ENCODE assay signal across 35 mouse cellular contexts in genomic region chr13:111518332-111518731, GRCm38 (mm10). TPM values are rescaled to one million over a fixed set of nuclear protein-coding genes. Genes with fewer than 3 reads are reported as not detected.
DNase-seq lines count a peak whose midpoint lies in the region; ATAC-seq and TF ChIP-seq lines count a peak whose summit lies in the region.
"Had no signal": no experiment of that assay in that cellular context is flagged by ENCODE, and none has a peak within 500 bp of the region (broad histone marks: within the 10 kb centered on the region; RNA-seq: fewer than 3 reads in every experiment).

No protein-coding gene starts in this region.

- intact Hi-C loops in left cerebral cortex, postnatal 14 days (cut with DNase I) = no loop called here

- no peaks in the 10 kb centered on the region; the same call in 1 of the 2 replicates for H3K4me1 ChIP-seq in kidney, adult 2 months (ENCODE audit: control insufficient read depth, insufficient read depth, low read length)
- H3K4me1 ChIP-seq in lung, postnatal 0 days (ENCODE audit: insufficient read depth, low read depth, low read length) = peaks cover 5% of the 10 kb centered on the region; the same call in 1 of the 2 replicates
- H3K4me1 ChIP-seq in intestine, postnatal 0 days (replicated peaks; ENCODE audit: control insufficient read depth, insufficient read depth, low read length) = 0 out of 2 replicates have a peak, but pooled peaks cover 4% of the 10 kb centered on the region
- H3K4me1 ChIP-seq: forebrain, embryonic 13.5 days; hindbrain, embryonic 10.5 days; hindbrain, embryonic 15.5 days; kidney, embryonic 15.5 days; limb, embryonic 13.5 days had no signal

- TF ChIP-seq POLR2A in kidney, adult 2 months (IDR thresholded peaks at IDR 0.05; ENCODE audit: low read depth, low read length) = no peak

- no peaks in the 10 kb centered on the region for H3K27me3 ChIP-seq in kidney, adult 2 months (replicated peaks; ENCODE audit: control insufficient read depth, insufficient read depth, low read length)
- H3K27me3 ChIP-seq in lung, postnatal 0 days (replicated peaks; ENCODE audit: insufficient read depth, low read length) = no peaks in the 10 kb centered on the region
- no peaks in the 10 kb centered on the region for H3K27me3 ChIP-seq in intestine, postnatal 0 days (replicated peaks; ENCODE audit: control insufficient read depth, insufficient read depth, low read length)
- H3K27me3 ChIP-seq: forebrain, embryonic 13.5 days; hindbrain, embryonic 15.5 days; kidney, embryonic 15.5 days; limb, embryonic 13.5 days had no signal

- H3K9ac ChIP-seq in lung, postnatal 0 days (replicated peaks; ENCODE audit: low read depth) = no peak overlapping the region
- no peak overlapping the region for H3K9ac ChIP-seq in intestine, postnatal 0 days (ENCODE audit: low read depth, low read length)
- H3K9ac ChIP-seq: forebrain, embryonic 13.5 days; hindbrain, embryonic 15.5 days; kidney, embryonic 15.5 days; limb, embryonic 13.5 days; liver, embryonic 12.5 days; liver, postnatal 0 days had no signal

- WGBS in kidney, adult 2 months = 39% methylated on average over 5 of the region's 5 CpGs
- 22% methylated on average over 5 of the region's 5 CpGs for WGBS in lung, postnatal 0 days
- WGBS in intestine, postnatal 0 days = 24% methylated on average over 5 of the region's 5 CpGs

- H3K9me3 ChIP-seq in lung, postnatal 0 days (ENCODE audit: low read length) = no peaks in the 10 kb centered on the region
- no peaks in the 10 kb centered on the region for H3K9me3 ChIP-seq in intestine, postnatal 0 days (ENCODE audit: control insufficient read depth)
- H3K9me3 ChIP-seq: forebrain, embryonic 13.5 days; hindbrain, embryonic 10.5 days; hindbrain, embryonic 15.5 days; kidney, embryonic 15.5 days; limb, embryonic 13.5 days; liver, embryonic 12.5 days had no signal

- H3K36me3 ChIP-seq in kidney, adult 2 months (ENCODE audit: control insufficient read depth, insufficient read depth, low read length) = no peaks in the 10 kb centered on the region
- H3K36me3 ChIP-seq in lung, postnatal 0 days (ENCODE audit: insufficient read depth, low read length) = no peaks in the 10 kb centered on the region
- H3K36me3 ChIP-seq in intestine, postnatal 0 days (ENCODE audit: control insufficient read depth, insufficient read depth) = no peaks in the 10 kb centered on the region
- H3K36me3 ChIP-seq: hindbrain, embryonic 10.5 days; hindbrain, embryonic 15.5 days; kidney, embryonic 15.5 days; limb, embryonic 13.5 days; liver, embryonic 12.5 days had no signal

- TF ChIP-seq EP300 in lung, postnatal 0 days (IDR thresholded peaks at IDR 0.05) = no peak

- no peak overlapping the region for H3K4me3 ChIP-seq in kidney, adult 2 months (ENCODE audit: insufficient read depth, low read depth, low read length)
- H3K4me3 ChIP-seq in lung, postnatal 0 days (ENCODE audit: low read depth, low read length) = no peak overlapping the region
- H3K4me3 ChIP-seq in intestine, postnatal 0 days (ENCODE audit: low read depth, low read length) = no peak overlapping the region
- H3K4me3 ChIP-seq: forebrain, embryonic 13.5 days; hindbrain, embryonic 10.5 days; hindbrain, embryonic 15.5 days; kidney, embryonic 15.5 days; layer of hippocampus, adult 2 months; left cerebral cortex, adult 2 months; limb, embryonic 13.5 days; liver, embryonic 12.5 days had no signal

- peak; percentile 19; the same call in 1 of the 2 replicates for ATAC-seq in lung, postnatal 0 days
- peak; percentile 74 for ATAC-seq in intestine, postnatal 0 days
- ATAC-seq: forebrain, embryonic 13.5 days; inflammation-experienced regulatory T-cells, adult 6 months; liver, embryonic 12.5 days; liver, postnatal 0 days had no signal

- DNase-seq in kidney, adult 2 months = peak; percentile 50
- DNase-seq in kidney, postnatal 10 days = no peak
- DNase-seq in lung, postnatal 0 days (ENCODE audit: low spot score) = peak; percentile 48
- no peak for DNase-seq in lung, postnatal 10 days
- DNase-seq in left cerebral cortex, postnatal 14 days (ENCODE audit: low spot score in 2 of 2) = no peak
- DNase-seq: B cell, adult 2 months; cerebellum, adult 11 months; cerebellum, adult 9-10 months; cerebellum, postnatal 36 days; gastrocnemius, postnatal 10 days; heart, postnatal 14 days; liver, postnatal 0 days; midbrain, embryonic 14.5 days; thymus, adult 2 months; thymus, postnatal 36 days had no signal

- no peak overlapping the region for H3K27ac ChIP-seq in kidney, adult 2 months (ENCODE audit: insufficient read depth, low read depth, low read length)
- H3K27ac ChIP-seq in lung, postnatal 0 days (ENCODE audit: low read length) = no peak overlapping the region
- H3K27ac ChIP-seq in intestine, postnatal 0 days (ENCODE audit: low read depth, low read length) = no peak overlapping the region; the same call in 1 of the 2 replicates
- H3K27ac ChIP-seq: forebrain, embryonic 13.5 days; hindbrain, embryonic 10.5 days; hindbrain, embryonic 15.5 days; kidney, embryonic 15.5 days; layer of hippocampus, adult 2 months; left cerebral cortex, adult 2 months; limb, embryonic 13.5 days; liver, embryonic 12.5 days; stomach, postnatal 0 days had no signal

- no peak overlapping the region for H3K4me2 ChIP-seq in lung, postnatal 0 days (replicated peaks; ENCODE audit: low read depth, low read length)
- no peak overlapping the region; the same call in 1 of the 2 replicates for H3K4me2 ChIP-seq in intestine, postnatal 0 days (replicated peaks; ENCODE audit: low read depth)
- H3K4me2 ChIP-seq: forebrain, embryonic 13.5 days; hindbrain, embryonic 15.5 days; kidney, embryonic 15.5 days; limb, embryonic 13.5 days; liver, embryonic 12.5 days had no signal

- TF ChIP-seq CTCF in kidney, adult 2 months (conservative IDR thresholded peaks at IDR 0.05; ENCODE audit: insufficient read depth, insufficient read length, low read depth, low read length) = no peak
- TF ChIP-seq CTCF in lung, postnatal 0 days (IDR thresholded peaks at IDR 0.05) = no peak
- no peak for TF ChIP-seq CTCF in intestine, postnatal 0 days (IDR thresholded peaks at IDR 0.05; ENCODE audit: low read depth)

RNA-seq across cellular contexts. Expression of gene Gpbp1, which starts 28.4 kb away (rescaled TPM):
- 2.4 and 4.9 TPM in 2 replicates for polyA plus RNA-seq in kidney, adult 2 months (2012; rRNA removed)
- polyA plus RNA-seq in lung, postnatal 0 days (2015; fragmentation: Nextera tagmentation; extraction: Ambion mirVana) = 44.1 and 55.1 TPM in 2 replicates
- polyA plus RNA-seq in intestine, postnatal 0 days (2015; fragmentation: Nextera tagmentation; extraction: Ambion mirVana) = 33.2 and 36.3 TPM in 2 replicates
- total RNA-seq in left cerebral cortex, postnatal 14 days (2021) = 10 to 100 TPM; 77.6 to 79.6 TPM

RNA-seq across cellular contexts. Expression of gene Gm49496, which starts 31.4 kb away (rescaled TPM):
- not detected in 2 replicates for polyA plus RNA-seq in kidney, adult 2 months (2012; rRNA removed)
- polyA plus RNA-seq in lung, postnatal 0 days (2015; fragmentation: Nextera tagmentation; extraction: Ambion mirVana) = not detected in 2 replicates
- polyA plus RNA-seq in intestine, postnatal 0 days (2015; fragmentation: Nextera tagmentation; extraction: Ambion mirVana) = not detected in 2 replicates
- not detected for total RNA-seq in left cerebral cortex, postnatal 14 days (2021)
- total RNA-seq: gastrocnemius, postnatal 10 days; heart, adult 8-10 months; heart, postnatal 14 days; layer of hippocampus, adult 2 months; layer of hippocampus, postnatal 14 days; left cerebral cortex, adult 2 months; left cerebral cortex, postnatal 36 days; monocyte, adult 5-6 weeks had no signal
- polyA plus RNA-seq: embryonic facial prominence, embryonic 11.5 days; forebrain, embryonic 13.5 days; gonadal fat pad, adult 2 months; heart, embryonic 14.5 days; hindbrain, embryonic 10.5 days; hindbrain, embryonic 15.5 days; inflammation-experienced regulatory T-cells, adult 6 months; kidney, embryonic 15.5 days; limb, embryonic 13.5 days; liver, embryonic 12.5 days; liver, postnatal 0 days; midbrain, embryonic 14.5 days; neural tube, embryonic 14.5 days; spleen, adult 2 months; stomach, postnatal 0 days; thymus, adult 2 months had no signal

Comparison
In these comparisons a context has a peak if more than half of its experiments do, and no peak if none do; other contexts are left out.
1. DNase-seq: peak in kidney, adult 2 months (single experiment) and lung, postnatal 0 days (single experiment); none in kidney, postnatal 10 days (single experiment), lung, postnatal 10 days (single experiment) and left cerebral cortex, postnatal 14 days (0 of 2).